Mouse (Mus musculus) megakaryocyte, embryonic 14.5 days (primary cell): ENCODE results near the gene Cntd1.

Experiments
- FLI1 ChIP-seq: IDR thresholded peaks from 2 replicates; pipeline ENCODE4 v1.6.1; 2012; ENCODE audit warnings: low read length, inconsistent platforms, mixed read lengths
- GATA1 ChIP-seq: IDR thresholded peaks from 3 replicates; pipeline ENCODE4 v1.6.1; 2012; ENCODE audit warnings: mixed read lengths, low read length, inconsistent platforms, borderline replicate concordance

DNA sequence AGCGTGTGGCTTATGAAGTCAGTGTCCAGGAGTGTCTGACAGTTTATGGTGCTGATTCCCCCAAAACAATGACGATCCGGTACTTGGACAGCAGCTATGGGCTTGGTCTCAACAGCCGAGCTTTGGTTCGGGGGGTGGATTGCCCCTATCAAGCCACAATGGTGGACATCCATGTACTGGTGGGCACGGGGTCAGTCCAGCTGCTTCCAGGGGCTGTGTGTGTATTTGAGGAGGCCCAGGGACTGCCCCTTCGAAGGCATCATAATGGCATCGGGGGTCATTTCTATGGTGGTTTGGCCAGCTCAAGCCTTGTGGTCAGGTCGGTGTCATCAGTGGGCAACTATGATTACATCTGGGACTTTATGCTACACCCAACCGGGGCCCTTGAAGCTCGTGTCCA is 47.3 kb downstream of the Cntd1 start:
- TF ChIP-seq GATA1, result no peak
- TF ChIP-seq FLI1, result no peak
